Mouse (Mus musculus): ENCODE measurements around the gene Ddc.

DNA sequence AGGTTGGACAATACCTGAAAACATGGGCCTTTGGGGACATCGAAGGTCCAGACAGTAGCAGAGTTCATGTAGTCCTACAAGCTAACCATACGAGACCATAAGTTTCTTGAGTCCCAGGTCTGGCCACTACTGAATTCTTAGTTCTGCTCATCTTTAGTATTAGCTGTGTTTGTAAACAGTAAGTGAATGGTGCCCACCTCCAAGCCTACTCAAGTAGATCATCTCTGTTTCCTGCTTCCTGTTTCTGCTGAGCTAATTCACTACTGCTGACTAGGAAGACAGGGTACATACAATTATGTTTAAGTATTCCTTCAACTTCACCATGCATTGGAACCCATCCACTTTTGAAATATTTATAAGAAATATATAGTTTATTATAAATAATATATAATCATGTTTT lies 129.9 kb downstream of the Ddc start:
- TF ChIP-seq POLR2A (IDR thresholded peaks at IDR 0.05; ENCODE audit: insufficient read depth, low read depth, low read length) (no peak), CTCF (IDR thresholded peaks at IDR 0.05; ENCODE audit: insufficient read depth, low read depth, low read length) (no peak)
